Mouse (Mus musculus) lung, postnatal 0 days (tissue): ENCODE measurements around the gene Cd4.

Experiments used
- CTCF ChIP-seq: IDR thresholded peaks from 2 replicates; pipeline ENCODE4 v1.5.1; 2016; ENCODE audit warnings: antibody characterized with exemption, mild to moderate bottlenecking
- EP300 ChIP-seq: IDR thresholded peaks from 2 replicates; pipeline ENCODE4 v1.6.1; 2016; ENCODE audit warnings: antibody characterized with exemption, mild to moderate bottlenecking, control low read depth

GRCm38 (mm10) chr6:124914511-124914910 lies 26.5 kb upstream of the Cd4 start:
- TF ChIP-seq EP300 = no peak
- no peak for TF ChIP-seq CTCF
